Mouse (Mus musculus): ENCODE results near the gene Dtx3. TPM values are rescaled to one million over a fixed set of nuclear protein-coding genes. Genes with fewer than 3 reads are reported as not detected.

Dtx3 gene
- polyA plus RNA-seq, 1 experiment from 2014 or later: 155 TPM

GRCm38 (mm10) chr10:127147135-127147534 is 48.4 kb downstream of the Dtx3 start:
- H3K27me3 ChIP-seq: no peaks in the 10 kb centered on the region
- ATAC-seq (peak; percentile 35), DNase-seq (ENCODE audit: low read depth, low spot score) (no peak)
- CTCF ChIA-PET: interaction anchor here (1.0 to 3.4 kb wide), 4 partner anchors 13 to 24 kb away, joined by 3 to 13 read pairs (median 6); partner anchors contain the start of gene B4galnt1
- TF ChIP-seq CTCF (IDR thresholded peaks at IDR 0.05): no peak
- POLR2A ChIA-PET: interaction anchor here (1.1 kb wide), 1 partner anchor 17 kb away, joined by 3 read pairs; no protein-coding TSS in a partner anchor
- in situ Hi-C loops (cut with MboI; ENCODE audit: low pct_unique_long_range_greater_than_20kb): no loop called here

GRCm38 (mm10) chr10:127145303-127145702 is 50.2 kb downstream of the Dtx3 start:
- TF ChIP-seq CTCF (IDR thresholded peaks at IDR 0.05): no peak
- POLR2A ChIA-PET: interaction anchor here (0.7 kb wide), 1 partner anchor 82 kb away, joined by 3 read pairs; the partner anchor contains the start of gene Cdk4
- CTCF ChIA-PET: interaction anchor here (0.9 to 3.4 kb wide), 5 partner anchors 10 to 22 kb away, joined by 3 to 13 read pairs (median 6); partner anchors contain the start of gene B4galnt1
- in situ Hi-C loops (cut with MboI; ENCODE audit: low pct_unique_long_range_greater_than_20kb): no loop called here
- H3K27me3 ChIP-seq: no peaks in the 10 kb centered on the region
- DNase-seq (ENCODE audit: low read depth, low spot score) (no peak), ATAC-seq (no peak)

GRCm38 (mm10) chr10:127144536-127144935 is 51.0 kb downstream of the Dtx3 start:
- DNase-seq (ENCODE audit: low read depth, low spot score) (no peak), ATAC-seq (no peak)
- no peaks in the 10 kb centered on the region for H3K27me3 ChIP-seq
- no peak for TF ChIP-seq CTCF (IDR thresholded peaks at IDR 0.05)
- in situ Hi-C loops (cut with MboI; ENCODE audit: low pct_unique_long_range_greater_than_20kb): no loop called here
- CTCF ChIA-PET: no interaction called here
- POLR2A ChIA-PET: no interaction called here

DNA sequence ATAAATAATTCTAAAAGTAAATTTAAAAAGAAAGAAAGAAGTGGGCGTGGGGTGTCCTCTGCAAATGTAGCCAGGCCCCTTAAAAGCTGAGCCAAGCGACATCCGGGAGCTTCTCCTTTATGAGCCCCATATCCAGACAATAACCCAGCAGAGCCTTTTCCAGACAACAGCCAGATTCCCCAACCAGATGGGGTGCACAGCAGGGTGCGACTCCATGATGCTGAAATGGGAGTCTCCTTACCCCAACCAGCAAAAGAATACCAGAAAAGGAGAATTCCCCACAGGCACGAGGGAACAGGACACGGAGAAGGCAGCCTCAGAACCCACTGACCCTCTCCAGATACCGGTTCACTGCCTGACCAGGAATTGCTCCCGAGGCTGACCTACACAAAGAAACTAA is 52.3 kb downstream of the Dtx3 start:
- TF ChIP-seq CTCF (IDR thresholded peaks at IDR 0.05): no peak
- in situ Hi-C loops (cut with MboI; ENCODE audit: low pct_unique_long_range_greater_than_20kb): no loop called here
- ChIA-PET CTCF (interaction anchor here (2.5 kb wide), 1 partner anchor 10 kb away, joined by 8 read pairs; no protein-coding TSS in a partner anchor), POLR2A (no interaction called here)
- ATAC-seq (no peak), DNase-seq (ENCODE audit: low read depth, low spot score) (no peak)
- no peaks in the 10 kb centered on the region for H3K27me3 ChIP-seq

DNA sequence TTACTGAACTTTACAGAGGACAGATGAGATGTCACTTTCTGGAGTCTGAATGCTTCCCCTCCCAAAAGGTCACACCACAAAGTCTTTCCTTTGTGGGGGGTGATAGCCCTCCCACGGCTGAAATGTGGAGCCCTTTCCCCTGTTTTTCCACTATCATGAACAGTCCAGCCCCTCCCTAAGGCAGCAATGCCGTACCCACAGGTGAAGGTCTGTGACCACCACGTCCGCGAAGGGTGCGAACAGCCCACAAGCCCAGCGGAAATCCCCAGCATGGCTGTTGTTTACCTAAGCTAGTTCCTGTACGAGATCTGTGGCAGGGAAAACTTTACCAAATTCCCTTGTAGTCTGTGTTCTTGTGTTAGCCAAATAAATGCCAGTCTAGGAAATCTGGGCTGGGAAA is 54.0 kb downstream of the Dtx3 start:
- TF ChIP-seq CTCF (IDR thresholded peaks at IDR 0.05): no peak
- no peak for ATAC-seq
- in situ Hi-C loops (cut with MboI; ENCODE audit: low pct_unique_long_range_greater_than_20kb): no loop called here
- ChIA-PET CTCF (interaction anchor here (1.0 to 2.5 kb wide), 2 partner anchors 8 to 19 kb away, joined by 3 to 8 read pairs; no protein-coding TSS in a partner anchor), POLR2A (interaction anchor here (0.6 kb wide), 1 partner anchor 24 kb away, joined by 3 read pairs; the partner anchor contains the start of gene B4galnt1)
- no peaks in the 10 kb centered on the region for H3K27me3 ChIP-seq
- DNase-seq (ENCODE audit: low read depth, low spot score): no peak

GRCm38 (mm10) chr10:127140971-127141370 is 54.6 kb downstream of the Dtx3 start:
- DNase-seq (ENCODE audit: low read depth, low spot score) (no peak), ATAC-seq (no peak)
- POLR2A ChIA-PET: interaction anchor here (0.6 kb wide), 1 partner anchor 24 kb away, joined by 3 read pairs; the partner anchor contains the start of gene B4galnt1

More at GRCm38 (mm10) chr10:127140971-127141370, 54.6 kb downstream of the Dtx3 start:
- no peak for TF ChIP-seq CTCF (IDR thresholded peaks at IDR 0.05)
- no peaks in the 10 kb centered on the region for H3K27me3 ChIP-seq
- CTCF ChIA-PET: interaction anchor here (1.0 kb wide), 1 partner anchor 18 kb away, joined by 3 read pairs; no protein-coding TSS in a partner anchor
- in situ Hi-C loops (cut with MboI; ENCODE audit: low pct_unique_long_range_greater_than_20kb): no loop called here

Other genes starting within 250 kb of the Dtx3 start
- 101 TPM for gene Ctdsp2, start 217.0 kb downstream of the Dtx3 start, polyA plus RNA-seq (2021)
- 0.09 TPM for gene Avil, start 195.0 kb downstream of the Dtx3 start, polyA plus RNA-seq (2021)
- 61.7 TPM for gene Tsfm, start 164.9 kb downstream of the Dtx3 start, polyA plus RNA-seq (2021)
- 15.8 TPM for gene Mettl1, start 154.3 kb downstream of the Dtx3 start, polyA plus RNA-seq (2021)
- gene Eef1akmt3, start 154.2 kb downstream of the Dtx3 start, polyA plus RNA-seq (2021): 0.44 TPM
- 0.51 TPM for gene Cyp27b1, start 147.5 kb downstream of the Dtx3 start, polyA plus RNA-seq (2021)
- 28.6 TPM for gene March9, start 135.5 kb downstream of the Dtx3 start, polyA plus RNA-seq (2021)
- 669 TPM for gene Cdk4, start 132.2 kb downstream of the Dtx3 start, polyA plus RNA-seq (2021)
- gene Tspan31, start 125.5 kb downstream of the Dtx3 start, polyA plus RNA-seq (2021): 116 TPM
- 1.4 TPM for gene Agap2, start 120.4 kb downstream of the Dtx3 start, polyA plus RNA-seq (2021)
- gene Os9, start 74.6 kb downstream of the Dtx3 start, polyA plus RNA-seq (2021): 173 TPM
- gene B4galnt1, start 30.5 kb downstream of the Dtx3 start, polyA plus RNA-seq (2021): 112 TPM
- gene Slc26a10, start 15.1 kb downstream of the Dtx3 start, polyA plus RNA-seq (2021): 0.85 TPM
- gene Arhgef25, start 5.6 kb downstream of the Dtx3 start, polyA plus RNA-seq (2021): 106 TPM
- 76.8 TPM for gene Pip4k2c, start 15.9 kb upstream of the Dtx3 start, polyA plus RNA-seq (2021)
- gene Kif5a, start 67.6 kb upstream of the Dtx3 start, polyA plus RNA-seq (2021): 0.44 TPM
- gene Dctn2, start 70.6 kb upstream of the Dtx3 start, polyA plus RNA-seq (2021): 307 TPM
- 55.1 TPM for gene Mbd6, start 93.3 kb upstream of the Dtx3 start, polyA plus RNA-seq (2021)
- 152 TPM for gene Mars, start 116.1 kb upstream of the Dtx3 start, polyA plus RNA-seq (2021)
- not detected for gene Arhgap9, start 126.2 kb upstream of the Dtx3 start, polyA plus RNA-seq (2021)
- 0.23 TPM for gene Gli1, start 146.2 kb upstream of the Dtx3 start, polyA plus RNA-seq (2021)
- gene Inhbe, start 158.7 kb upstream of the Dtx3 start, polyA plus RNA-seq (2021): 0.01 TPM
- gene Inhbc, start 174.7 kb upstream of the Dtx3 start, polyA plus RNA-seq (2021): not detected
- gene R3hdm2, start 184.6 kb upstream of the Dtx3 start, polyA plus RNA-seq (2021): 98.4 TPM